Mouse (Mus musculus) thymus, adult 2 months (tissue): ENCODE measurements at regions not wholly inside any gene's neighbourhood (a gene's known extent, or its start where the extent isn't known, plus 50 kb on each side); places are given as distances from the start of the nearest gene placed in this dataset.
"Not testable (repeated sequence)": the region's sequence is repeated elsewhere in the genome, so short reads cannot be mapped to it uniquely, and the experiment has no call there.

Experiments used
- DNase-seq: peaks from one replicate; pipeline ENCODE4 v3.0.0; 2021
- H3K27ac ChIP-seq: fragments of 200-500 bp; 2 replicates; pipeline ENCODE4 v1.5.1; 2012; ENCODE audit warnings: low read length, control low read depth; ENCODE audit not compliant: control insufficient read depth, insufficient read depth
- H3K27me3 ChIP-seq: fragments of 200-500 bp; 2 replicates; pipeline ENCODE4 v1.6.1; 2012; ENCODE audit warnings: mild to moderate bottlenecking, low read length, moderate library complexity, mixed read lengths; ENCODE audit not compliant: control insufficient read depth, insufficient read depth
- H3K36me3 ChIP-seq: fragments of 200-500 bp; 2 replicates; pipeline ENCODE4 v1.6.1; 2012; ENCODE audit warnings: mild to moderate bottlenecking, low read length, moderate library complexity; ENCODE audit not compliant: control insufficient read depth, insufficient read depth
- H3K4me1 ChIP-seq: fragments of 200-500 bp; replicated peaks from 2 replicates; pipeline ENCODE4 v1.6.1; 2012; ENCODE audit warnings: low read length; ENCODE audit not compliant: control insufficient read depth, insufficient read depth
- H3K4me3 ChIP-seq: fragments of 200-500 bp; 2 replicates; pipeline ENCODE4 v1.5.1; 2012; ENCODE audit warnings: mild to moderate bottlenecking, low read length, control low read depth, moderate library complexity; ENCODE audit not compliant: control insufficient read depth, insufficient read depth
- CTCF ChIP-seq: fragments of 200-500 bp; IDR thresholded peaks from 2 replicates; pipeline ENCODE4 v1.5.1; 2012; ENCODE audit warnings: mild to moderate bottlenecking, control low read depth, low read length, moderate library complexity, borderline replicate concordance; ENCODE audit not compliant: control insufficient read depth, poor library complexity, insufficient read depth; ENCODE audit errors: extremely low read depth
- POLR2A ChIP-seq: fragments of 200-500 bp; IDR thresholded peaks from 2 replicates; pipeline ENCODE4 v1.6.1; 2012; ENCODE audit warnings: mild to moderate bottlenecking, low read length, control low read depth, moderate library complexity; ENCODE audit not compliant: control insufficient read depth, poor library complexity, insufficient read depth; ENCODE audit errors: extremely low read depth
- WGBS: fragments of 180-500 bp; shearing (Covaris S2); methylation state at CpG from one replicate; pipeline ENCODE4 v1.1.7; 2018; 5-methylcytosine and 5-hydroxymethylcytosine counted together

GRCm38 (mm10) chrX:50611765-50612591 is 183.7 kb upstream of the Olfr1324 start:
- H3K27ac ChIP-seq: no peak overlapping the region
- H3K4me1 ChIP-seq: no peaks in the 10 kb centered on the region; the same call in 1 of the 2 replicates
- no peak for TF ChIP-seq CTCF
- no peak for TF ChIP-seq POLR2A
- no peak overlapping the region for H3K4me3 ChIP-seq
- H3K36me3 ChIP-seq: no peaks in the 10 kb centered on the region
- 94% methylated on average over 9 of the region's 9 CpGs for WGBS
- no peak for DNase-seq
- no peaks in the 10 kb centered on the region for H3K27me3 ChIP-seq

DNA sequence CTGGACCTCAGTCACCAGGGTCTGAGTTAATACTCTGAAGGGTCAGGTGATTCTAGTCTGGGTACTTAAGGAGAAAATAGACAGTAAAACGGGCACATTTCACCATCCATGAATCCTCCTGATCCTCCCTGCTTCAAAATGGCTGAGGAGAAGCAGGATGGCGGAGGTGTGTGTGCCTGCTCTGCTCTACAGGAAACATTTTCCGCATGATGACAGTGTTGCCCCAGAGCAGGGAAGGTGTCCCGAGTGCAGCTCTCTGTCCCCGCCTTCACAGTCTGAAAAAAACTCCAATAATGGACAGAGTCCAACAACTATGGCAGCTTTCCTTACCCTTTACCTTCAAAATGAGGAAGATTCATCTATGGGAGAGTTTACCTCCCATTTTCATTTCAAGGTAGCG is 179.8 kb upstream of the Olfr1324 start:
- not testable (repeated sequence) for H3K4me1 ChIP-seq, H3K4me3 ChIP-seq, DNase-seq, H3K27me3 ChIP-seq, H3K36me3 ChIP-seq, H3K27ac ChIP-seq
- 98% methylated on average over 6 of the region's 6 CpGs for WGBS

GRCm38 (mm10) chrX:50607636-50608035 is 179.3 kb upstream of the Olfr1324 start:
- Histone ChIP-seq H3K27ac (no peak overlapping the region), H3K4me1 (peaks cover 2% of the 10 kb centered on the region; the same call in 1 of the 2 replicates), H3K27me3 (no peaks in the 10 kb centered on the region), H3K36me3 (no peaks in the 10 kb centered on the region), H3K4me3 (no peak overlapping the region)
- WGBS: 65% methylated on average over 7 of the region's 7 CpGs
- no peak for TF ChIP-seq POLR2A
- no peak for TF ChIP-seq CTCF
- peak; percentile 54 for DNase-seq

GRCm38 (mm10) chrX:50605517-50605916 is 177.2 kb upstream of the Olfr1324 start:
- not testable (repeated sequence) for DNase-seq, H3K27me3 ChIP-seq, H3K4me3 ChIP-seq, H3K27ac ChIP-seq, H3K36me3 ChIP-seq, H3K4me1 ChIP-seq
- WGBS: 94% methylated on average over 2 of the region's 2 CpGs

- H3K4me1 ChIP-seq, H3K4me3 ChIP-seq, H3K36me3 ChIP-seq, H3K27ac ChIP-seq, H3K27me3 ChIP-seq: not testable (repeated sequence)
- WGBS: 81% methylated on average over 4 of the region's 4 CpGs
- peak; percentile 19 for DNase-seq
Observed at GRCm38 (mm10) chrX:50604995-50605394, 176.7 kb upstream of the Olfr1324 start.

DNA sequence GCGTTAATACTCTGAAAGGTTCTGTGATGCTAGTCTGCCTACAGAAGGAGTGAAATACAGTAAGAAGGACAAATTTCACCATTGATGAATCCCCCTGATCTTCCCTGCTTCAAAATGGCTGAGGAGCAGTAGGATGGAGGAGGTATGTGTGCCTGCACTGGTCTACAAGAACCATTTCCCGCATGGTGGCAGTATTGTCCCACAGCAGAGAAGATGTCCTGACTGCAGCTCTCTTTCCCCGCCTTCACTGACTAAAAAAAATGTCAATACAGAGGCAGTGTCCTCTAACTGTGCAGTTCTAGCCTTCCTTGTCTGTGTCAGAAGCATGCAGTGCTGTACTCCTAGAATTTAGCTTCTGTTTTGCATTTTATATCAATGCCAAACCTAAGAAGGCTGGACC is 174.6 kb upstream of the Olfr1324 start:
- not testable (repeated sequence) for H3K27me3 ChIP-seq, H3K4me1 ChIP-seq, H3K27ac ChIP-seq, H3K4me3 ChIP-seq, DNase-seq, H3K36me3 ChIP-seq
- WGBS: 98% methylated on average over 3 of the region's 3 CpGs

- not testable (repeated sequence) for H3K27me3 ChIP-seq, DNase-seq, H3K4me3 ChIP-seq, H3K36me3 ChIP-seq, H3K4me1 ChIP-seq, H3K27ac ChIP-seq
- WGBS: 94% methylated on average over 9 of the region's 9 CpGs
Observed at GRCm38 (mm10) chrX:50602461-50602875, 174.2 kb upstream of the Olfr1324 start.

DNA sequence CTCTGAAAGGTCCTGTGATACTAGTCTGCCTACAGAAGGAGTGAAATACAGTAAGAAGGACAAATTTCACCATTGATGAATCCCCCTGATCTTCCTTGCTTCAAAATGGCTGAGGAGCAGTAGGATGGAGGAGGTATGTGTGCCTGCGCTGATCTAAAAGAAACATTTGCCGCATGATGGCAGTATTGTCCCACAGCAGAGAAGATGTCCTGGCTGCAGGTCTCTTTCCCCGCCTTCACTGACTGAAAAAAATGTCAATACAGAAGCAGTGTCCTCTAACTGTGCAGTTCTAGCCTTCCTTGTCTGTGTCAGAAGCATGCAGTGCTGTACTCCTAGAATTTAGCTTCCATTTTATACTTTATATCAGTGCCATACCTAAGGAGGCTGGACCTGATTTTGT is 172.0 kb upstream of the Olfr1324 start:
- H3K4me1 ChIP-seq, DNase-seq, H3K36me3 ChIP-seq, H3K27ac ChIP-seq, H3K4me3 ChIP-seq, H3K27me3 ChIP-seq: not testable (repeated sequence)
- 94% methylated on average over 3 of the region's 3 CpGs for WGBS
